Mouse (Mus musculus) liver, embryonic 11.5 days (tissue): Measurements from ENCODE around the gene Olfr789. TPM values are rescaled to one million over a fixed set of nuclear protein-coding genes. Genes with fewer than 3 reads are reported as not detected.

Experiments
- polyA plus RNA-seq: library from polyadenylated mRNA; unstranded; fragments of >200 nt; fragmentation: Nextera tagmentation; extraction: Ambion mirVana; gene quantifications from 2 replicates; pipeline ENCODE4 v1.2.1, GENCODE M21; 2014

Gene Olfr789
- polyA plus RNA-seq, 1 experiment from 2014 or later = not detected

Other genes with a start within 250 kb of the Olfr789 start
- gene Olfr774, start 248.5 kb upstream of the Olfr789 start, polyA plus RNA-seq = not detected in 2 replicates
- gene Olfr775, start 236.3 kb upstream of the Olfr789 start, polyA plus RNA-seq = not detected in 2 replicates
- not detected in 2 replicates for gene Olfr776, start 225.6 kb upstream of the Olfr789 start, polyA plus RNA-seq
- gene Olfr777, start 213.3 kb upstream of the Olfr789 start, polyA plus RNA-seq = not detected in 2 replicates
- gene Olfr780, start 166.6 kb upstream of the Olfr789 start, polyA plus RNA-seq = not detected in 2 replicates
- gene Olfr781, start 155.9 kb upstream of the Olfr789 start, polyA plus RNA-seq = not detected in 2 replicates
- gene Olfr782, start 135.9 kb upstream of the Olfr789 start, polyA plus RNA-seq = not detected in 2 replicates
- gene Olfr784, start 100.7 kb upstream of the Olfr789 start, polyA plus RNA-seq = 0.07 TPM in 1 of 2 replicates, not detected in the other
- gene Olfr785, start 79.3 kb upstream of the Olfr789 start, polyA plus RNA-seq = not detected in 2 replicates
- gene Olfr786, start 57.4 kb upstream of the Olfr789 start, polyA plus RNA-seq = not detected in 2 replicates
- not detected in 2 replicates for gene Olfr787, start 22.9 kb upstream of the Olfr789 start, polyA plus RNA-seq
- not detected in 2 replicates for gene Olfr788, start 13.8 kb upstream of the Olfr789 start, polyA plus RNA-seq
- gene Olfr790, start 13.7 kb downstream of the Olfr789 start, polyA plus RNA-seq = not detected in 2 replicates
- not detected in 2 replicates for gene Olfr791, start 37.0 kb downstream of the Olfr789 start, polyA plus RNA-seq
- gene Olfr792, start 54.4 kb downstream of the Olfr789 start, polyA plus RNA-seq = not detected in 2 replicates
- gene Olfr794, start 82.9 kb downstream of the Olfr789 start, polyA plus RNA-seq = not detected in 2 replicates
- not detected in 2 replicates for gene Olfr796, start 127.8 kb downstream of the Olfr789 start, polyA plus RNA-seq
- gene Olfr798, start 143.2 kb downstream of the Olfr789 start, polyA plus RNA-seq = not detected in 2 replicates
- gene Olfr799, start 152.7 kb downstream of the Olfr789 start, polyA plus RNA-seq = not detected in 2 replicates
- not detected in 2 replicates for gene Olfr800, start 172.9 kb downstream of the Olfr789 start, polyA plus RNA-seq
- not detected in 2 replicates for gene Olfr801, start 189.1 kb downstream of the Olfr789 start, polyA plus RNA-seq
- gene Olfr802, start 203.4 kb downstream of the Olfr789 start, polyA plus RNA-seq = not detected in 2 replicates
- not detected in 2 replicates for gene Olfr803, start 209.5 kb downstream of the Olfr789 start, polyA plus RNA-seq
- gene Olfr804, start 218.5 kb downstream of the Olfr789 start, polyA plus RNA-seq = not detected in 2 replicates
- gene Olfr805, start 244.6 kb downstream of the Olfr789 start, polyA plus RNA-seq = not detected in 2 replicates